Mouse (Mus musculus): ENCODE results near the gene Lmnb2.

Gene Lmnb2

GRCm38 (mm10) chr10:80946684-80947437 lies 28.8 kb upstream of the Lmnb2 start:
- DNase-seq (ENCODE audit: extremely low read depth, low read depth) = no peak

- no peak for DNase-seq (ENCODE audit: extremely low read depth, low read depth)
Measured at GRCm38 (mm10) chr10:80944231-80944630, 26.2 kb upstream of the Lmnb2 start.

- DNase-seq (ENCODE audit: extremely low read depth, low read depth) = no peak
Measured at GRCm38 (mm10) chr10:80943701-80944100, 25.7 kb upstream of the Lmnb2 start.

GRCm38 (mm10) chr10:80942919-80943318 lies 24.9 kb upstream of the Lmnb2 start:
- DNase-seq (ENCODE audit: extremely low read depth, low read depth) = no peak

GRCm38 (mm10) chr10:80940988-80941347 lies 22.9 kb upstream of the Lmnb2 start:
- no peak for DNase-seq (ENCODE audit: extremely low read depth, low read depth)

GRCm38 (mm10) chr10:80940320-80940987 lies 22.4 kb upstream of the Lmnb2 start:
- DNase-seq (ENCODE audit: extremely low read depth, low read depth) = no peak

GRCm38 (mm10) chr10:80939671-80940070 lies 21.6 kb upstream of the Lmnb2 start:
- peak; percentile 61 for DNase-seq (ENCODE audit: extremely low read depth, low read depth)

GRCm38 (mm10) chr10:80938831-80939550 lies 20.9 kb upstream of the Lmnb2 start:
- DNase-seq (ENCODE audit: extremely low read depth, low read depth) = no peak

- no peak for DNase-seq (ENCODE audit: extremely low read depth, low read depth)
Measured at GRCm38 (mm10) chr10:80937646-80938045, 19.6 kb upstream of the Lmnb2 start.

- no peak for DNase-seq (ENCODE audit: extremely low read depth, low read depth)
Measured at GRCm38 (mm10) chr10:80936810-80937164, 18.7 kb upstream of the Lmnb2 start.

- no peak for DNase-seq (ENCODE audit: extremely low read depth, low read depth)
Measured at GRCm38 (mm10) chr10:80936135-80936809, 18.2 kb upstream of the Lmnb2 start.

GRCm38 (mm10) chr10:80935698-80936097 lies 17.7 kb upstream of the Lmnb2 start:
- DNase-seq (ENCODE audit: extremely low read depth, low read depth) = no peak

GRCm38 (mm10) chr10:80935241-80935640 lies 17.2 kb upstream of the Lmnb2 start:
- no peak for DNase-seq (ENCODE audit: extremely low read depth, low read depth)

- no peak for DNase-seq (ENCODE audit: extremely low read depth, low read depth)
Measured at GRCm38 (mm10) chr10:80934136-80934985, 16.3 kb upstream of the Lmnb2 start.

GRCm38 (mm10) chr10:80933421-80933979 lies 15.5 kb upstream of the Lmnb2 start:
- DNase-seq (ENCODE audit: extremely low read depth, low read depth) = peak; percentile 88

GRCm38 (mm10) chr10:80932700-80933420 lies 14.8 kb upstream of the Lmnb2 start:
- no peak for DNase-seq (ENCODE audit: extremely low read depth, low read depth)

- no peak for DNase-seq (ENCODE audit: extremely low read depth, low read depth)
Measured at GRCm38 (mm10) chr10:80932206-80932605, 14.2 kb upstream of the Lmnb2 start.

GRCm38 (mm10) chr10:80931695-80932094 lies 13.7 kb upstream of the Lmnb2 start:
- no peak for DNase-seq (ENCODE audit: extremely low read depth, low read depth)

GRCm38 (mm10) chr10:80931153-80931671 lies 13.2 kb upstream of the Lmnb2 start:
- DNase-seq (ENCODE audit: extremely low read depth, low read depth) = no peak
